Mouse (Mus musculus) c-Kit-positive CD71-positive TER-119-negative erythroid progenitor cells, embryonic 14.5 days (primary cell): ENCODE data around the gene Wdr46.
"Not testable (repeated sequence)": the region's sequence is repeated elsewhere in the genome, so short reads cannot be mapped to it uniquely, and the experiment has no call there.

Experiments
- DNase-seq: peaks from one replicate; pipeline ENCODE4 v3.0.0-alpha.2; 2013; ENCODE audit warnings: low read depth

The Wdr46 gene

GRCm38 (mm10) chr17:33979512-33980050 lies 39.1 kb downstream of the Wdr46 start:
- DNase-seq = no peak

GRCm38 (mm10) chr17:33980181-33981035 lies 39.9 kb downstream of the Wdr46 start:
- no peak for DNase-seq

GRCm38 (mm10) chr17:33981192-33981909 lies 40.9 kb downstream of the Wdr46 start:
- DNase-seq = not testable (repeated sequence)

- DNase-seq = not testable (repeated sequence)
These were observed 41.7 kb downstream of the Wdr46 start for GRCm38 (mm10) chr17:33982136-33982535.

- peak; percentile 79 for DNase-seq
These were observed 51.6 kb downstream of the Wdr46 start for GRCm38 (mm10) chr17:33991788-33992664.

GRCm38 (mm10) chr17:33994959-33995358 lies 54.5 kb downstream of the Wdr46 start:
- no peak for DNase-seq

- DNase-seq = no peak
These were observed 55.2 kb downstream of the Wdr46 start for GRCm38 (mm10) chr17:33995651-33996050.

- DNase-seq = not testable (repeated sequence)
These were observed 56.6 kb downstream of the Wdr46 start for GRCm38 (mm10) chr17:33997025-33997424.

- DNase-seq = not testable (repeated sequence)
These were observed 58.2 kb downstream of the Wdr46 start for GRCm38 (mm10) chr17:33998697-33999096.
